Mouse (Mus musculus) stomach, postnatal 0 days (tissue): ENCODE results near the gene Arhgap22.

ENCODE experiments used
- CTCF ChIP-seq: IDR thresholded peaks from 2 replicates; pipeline ENCODE4 v1.5.1; 2016; ENCODE audit warnings: antibody characterized with exemption, low read depth, mild to moderate bottlenecking, moderate library complexity
- EP300 ChIP-seq: optimal IDR thresholded peaks from 2 replicates; pipeline ENCODE3; 2016; ENCODE audit warnings: antibody characterized with exemption

GRCm38 (mm10) chr14:33194241-33194640, 19.6 kb upstream of the Arhgap22 start:
- TF ChIP-seq EP300 (no peak), CTCF (no peak)
